Mouse (Mus musculus): ENCODE measurements around the gene Ifi205. TPM values are rescaled to one million over a fixed set of nuclear protein-coding genes. Genes with fewer than 3 reads are reported as not detected.
A peak's percentile ranks its signal among the peaks of the same experiment; 100 is the strongest.

Gene Ifi205
- total and polyA plus RNA-seq, 2 experiments from 2014 or later, result 0.56 TPM; not detected in 1

- Histone ChIP-seq H3K4me3 (ENCODE audit: low read depth, low read length) (no peak overlapping the region), H3K27ac (ENCODE audit: low read depth) (no peak overlapping the region), H3K9me3 (replicated peaks; ENCODE audit: control insufficient read depth, low read length) (no peaks in the 10 kb centered on the region), H3K27me3 (ENCODE audit: control insufficient read depth, insufficient read depth, low read length) (no peaks in the 10 kb centered on the region), H3K4me1 (ENCODE audit: control insufficient read depth, insufficient read depth) (0 out of 2 replicates have a peak, but pooled peaks cover 4% of the 10 kb centered on the region), H3K9ac (replicated peaks; ENCODE audit: low read depth, low read length) (no peak overlapping the region), H3K4me2 (ENCODE audit: low read depth, low read length) (no peak overlapping the region), H3K36me3 (replicated peaks; ENCODE audit: control insufficient read depth, insufficient read depth, low read length) (no peaks in the 10 kb centered on the region)
- ATAC-seq (ENCODE audit: insufficient read depth, low read depth) (no peak), DNase-seq (ENCODE audit: low spot score) (no peak)
- TF ChIP-seq CTCF (IDR thresholded peaks at IDR 0.05; ENCODE audit: low read depth) (no peak), EP300 (IDR thresholded peaks at IDR 0.05; ENCODE audit: low read depth) (no peak)
Observed at GRCm38 (mm10) chr1:173977622-173978021, 54.0 kb downstream of the Ifi205 start.

GRCm38 (mm10) chr1:173973111-173973510 is 58.5 kb downstream of the Ifi205 start:
- TF ChIP-seq CTCF (IDR thresholded peaks at IDR 0.05; ENCODE audit: low read depth), result no peak
- H3K36me3 ChIP-seq (replicated peaks; ENCODE audit: control insufficient read depth, insufficient read depth, low read length), result no peaks in the 10 kb centered on the region
- no peaks in the 10 kb centered on the region for H3K27me3 ChIP-seq (ENCODE audit: control insufficient read depth, insufficient read depth, low read length)
- ATAC-seq (ENCODE audit: insufficient read depth, low read depth) (no peak), DNase-seq (ENCODE audit: low spot score) (peak; percentile 9)
- no peaks in the 10 kb centered on the region for H3K4me1 ChIP-seq (ENCODE audit: control insufficient read depth, insufficient read depth)
- H3K4me2 ChIP-seq (ENCODE audit: low read depth, low read length), result no peak overlapping the region
- H3K27ac ChIP-seq (ENCODE audit: low read depth), result no peak overlapping the region
- no peak overlapping the region for H3K9ac ChIP-seq (replicated peaks; ENCODE audit: low read depth, low read length)
- H3K4me3 ChIP-seq (ENCODE audit: low read depth, low read length), result no peak overlapping the region
- H3K9me3 ChIP-seq (replicated peaks; ENCODE audit: control insufficient read depth, low read length), result no peaks in the 10 kb centered on the region

Other genes with a start within 250 kb of the Ifi205 start
- gene Ifi211, start 118.8 kb downstream of the Ifi205 start, total RNA-seq (2014; rRNA removed; ENCODE audit: low replicate concordance), result 0.11 and 1.0 TPM in 2 replicates
- 1.5 and 1.7 TPM in 2 replicates for gene Ifi211, start 118.8 kb downstream of the Ifi205 start, polyA plus RNA-seq (2015; fragmentation: Nextera tagmentation; extraction: Ambion mirVana)
- 0.15 and 0.65 TPM in 2 replicates for gene Mndal, start 89.3 kb downstream of the Ifi205 start, total RNA-seq (2014; rRNA removed; ENCODE audit: low replicate concordance)
- 7.7 and 8.1 TPM in 2 replicates for gene Mndal, start 89.3 kb downstream of the Ifi205 start, polyA plus RNA-seq (2015; fragmentation: Nextera tagmentation; extraction: Ambion mirVana)
- gene Ifi203, start 89.1 kb downstream of the Ifi205 start, total RNA-seq (2014; rRNA removed; ENCODE audit: low replicate concordance), result 2.2 and 6.3 TPM in 2 replicates
- 4.5 and 4.7 TPM in 2 replicates for gene Ifi203, start 89.1 kb downstream of the Ifi205 start, polyA plus RNA-seq (2015; fragmentation: Nextera tagmentation; extraction: Ambion mirVana)
- not detected in 2 replicates for gene Ifi202b, start 49.1 kb downstream of the Ifi205 start, total RNA-seq (2014; rRNA removed; ENCODE audit: low replicate concordance)
- gene Ifi202b, start 49.1 kb downstream of the Ifi205 start, polyA plus RNA-seq (2015; fragmentation: Nextera tagmentation; extraction: Ambion mirVana), result not detected in 2 replicates
- gene Olfr433, start 8.9 kb upstream of the Ifi205 start, total RNA-seq (2014; rRNA removed; ENCODE audit: low replicate concordance), result not detected in 2 replicates
- gene Olfr433, start 8.9 kb upstream of the Ifi205 start, polyA plus RNA-seq (2015; fragmentation: Nextera tagmentation; extraction: Ambion mirVana), result not detected in 2 replicates
- gene Olfr432, start 17.4 kb upstream of the Ifi205 start, total RNA-seq (2014; rRNA removed; ENCODE audit: low replicate concordance), result not detected in 2 replicates
- not detected in 2 replicates for gene Olfr432, start 17.4 kb upstream of the Ifi205 start, polyA plus RNA-seq (2015; fragmentation: Nextera tagmentation; extraction: Ambion mirVana)
- not detected in 2 replicates for gene Olfr430, start 34.8 kb upstream of the Ifi205 start, total RNA-seq (2014; rRNA removed; ENCODE audit: low replicate concordance)
- not detected in 2 replicates for gene Olfr430, start 34.8 kb upstream of the Ifi205 start, polyA plus RNA-seq (2015; fragmentation: Nextera tagmentation; extraction: Ambion mirVana)
- gene Olfr429, start 52.5 kb upstream of the Ifi205 start, total RNA-seq (2014; rRNA removed; ENCODE audit: low replicate concordance), result not detected in 2 replicates
- not detected in 2 replicates for gene Olfr429, start 52.5 kb upstream of the Ifi205 start, polyA plus RNA-seq (2015; fragmentation: Nextera tagmentation; extraction: Ambion mirVana)
- gene Olfr427, start 65.1 kb upstream of the Ifi205 start, total RNA-seq (2014; rRNA removed; ENCODE audit: low replicate concordance), result not detected in 2 replicates
- not detected in 2 replicates for gene Olfr427, start 65.1 kb upstream of the Ifi205 start, polyA plus RNA-seq (2015; fragmentation: Nextera tagmentation; extraction: Ambion mirVana)
- not detected in 2 replicates for gene Olfr231, start 89.4 kb upstream of the Ifi205 start, total RNA-seq (2014; rRNA removed; ENCODE audit: low replicate concordance)
- gene Olfr231, start 89.4 kb upstream of the Ifi205 start, polyA plus RNA-seq (2015; fragmentation: Nextera tagmentation; extraction: Ambion mirVana), result not detected in 2 replicates
- gene Olfr424, start 99.7 kb upstream of the Ifi205 start, total RNA-seq (2014; rRNA removed; ENCODE audit: low replicate concordance), result not detected in 2 replicates
- not detected in 2 replicates for gene Olfr424, start 99.7 kb upstream of the Ifi205 start, polyA plus RNA-seq (2015; fragmentation: Nextera tagmentation; extraction: Ambion mirVana)
- not detected in 2 replicates for gene Olfr420, start 123.8 kb upstream of the Ifi205 start, total RNA-seq (2014; rRNA removed; ENCODE audit: low replicate concordance)
- not detected in 2 replicates for gene Olfr420, start 123.8 kb upstream of the Ifi205 start, polyA plus RNA-seq (2015; fragmentation: Nextera tagmentation; extraction: Ambion mirVana)
- 1.9 and 3.7 TPM in 2 replicates for gene Spta1, start 141.0 kb upstream of the Ifi205 start, total RNA-seq (2014; rRNA removed; ENCODE audit: low replicate concordance)
- gene Spta1, start 141.0 kb upstream of the Ifi205 start, polyA plus RNA-seq (2015; fragmentation: Nextera tagmentation; extraction: Ambion mirVana), result 1.3 and 1.5 TPM in 2 replicates
- not detected in 2 replicates for gene Olfr419, start 220.3 kb upstream of the Ifi205 start, total RNA-seq (2014; rRNA removed; ENCODE audit: low replicate concordance)
- not detected in 2 replicates for gene Olfr419, start 220.3 kb upstream of the Ifi205 start, polyA plus RNA-seq (2015; fragmentation: Nextera tagmentation; extraction: Ambion mirVana)

All from heart, postnatal 0 days (tissue).